Mouse (Mus musculus) small intestine, adult 2 months (tissue): Measurements from ENCODE around the gene Gm49388. TPM values are rescaled to one million over a fixed set of nuclear protein-coding genes. Genes with fewer than 3 reads are reported as not detected.

Source experiments
- H3K27ac ChIP-seq: fragments of 200-500 bp; 2 replicates; pipeline ENCODE4 v1.5.1; 2012; ENCODE audit warnings: low read depth, low read length, control low read depth, inconsistent platforms; ENCODE audit not compliant: insufficient read depth
- H3K27me3 ChIP-seq: fragments of 200-500 bp; 2 replicates; pipeline ENCODE4 v1.6.1; 2012; ENCODE audit warnings: mild to moderate bottlenecking, moderate library complexity, low read length, inconsistent platforms; ENCODE audit not compliant: control insufficient read depth, insufficient read depth
- H3K36me3 ChIP-seq: fragments of 200-500 bp; 2 replicates; pipeline ENCODE4 v1.6.1; 2012; ENCODE audit warnings: mild to moderate bottlenecking, low read length, control low read depth, inconsistent platforms; ENCODE audit not compliant: control insufficient read depth, insufficient read depth
- H3K4me1 ChIP-seq: fragments of 200-500 bp; 2 replicates; pipeline ENCODE4 v1.6.1; 2012; ENCODE audit warnings: low read length, inconsistent platforms, mixed read lengths; ENCODE audit not compliant: control insufficient read depth, insufficient read depth, insufficient read length
- H3K4me3 ChIP-seq: fragments of 200-500 bp; 2 replicates; pipeline ENCODE4 v1.5.1; 2012; ENCODE audit warnings: low read depth, mild to moderate bottlenecking, control low read depth, inconsistent platforms, low read length, moderate library complexity
- CTCF ChIP-seq: fragments of 200-500 bp; IDR thresholded peaks from 2 replicates; pipeline ENCODE4 v1.5.1; 2012; ENCODE audit warnings: low read depth, mild to moderate bottlenecking, control low read depth, inconsistent platforms, low read length, moderate library complexity, mixed read lengths; ENCODE audit not compliant: insufficient replicate concordance, insufficient read length; ENCODE audit errors: extremely low read depth
- POLR2A ChIP-seq: fragments of 200-500 bp; IDR thresholded peaks from 2 replicates; pipeline ENCODE4 v1.6.1; 2012; ENCODE audit warnings: low read depth, mild to moderate bottlenecking, control low read depth, inconsistent platforms, low read length, moderate library complexity
- WGBS: fragments of 180-500 bp; shearing (Covaris S2); methylation state at CpG from one replicate; pipeline ENCODE4 v1.1.7; 2018; 5-methylcytosine and 5-hydroxymethylcytosine counted together
- polyA plus RNA-seq: library from polyadenylated mRNA; depleted of rRNA; stranded (reverse); fragments of >200 nt; gene quantifications from 2 replicates; pipeline ENCODE4 v1.2.3, GENCODE M21; 2012

Gm49388 gene
- polyA plus RNA-seq, 1 experiment = not detected

DNA sequence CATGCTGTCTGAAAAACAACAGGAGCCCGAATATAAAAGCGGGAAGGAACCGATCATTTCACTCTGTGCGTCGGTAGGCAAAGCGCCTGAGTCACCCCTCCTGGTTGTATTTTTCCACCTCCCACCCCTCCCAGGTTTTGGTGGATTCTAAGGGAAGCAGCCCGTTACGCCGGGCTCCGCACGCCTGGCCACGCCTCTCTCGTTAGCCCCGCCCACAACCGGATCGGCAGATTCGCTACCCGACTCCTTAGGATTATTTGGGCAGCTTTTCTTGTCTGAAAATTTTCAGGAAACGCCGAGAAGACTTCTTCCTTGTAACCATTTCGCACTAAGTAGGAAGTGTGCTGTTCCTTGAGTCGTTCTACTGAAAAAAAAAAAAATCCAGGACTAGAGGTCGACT, 9.0 kb upstream of the Gm49388 start, which contains the start of gene Setd1a:
Gene Setd1a (plus strand): TSS at position 245 of the 400 bp plus-strand sequence.
- peaks cover 12% of the 10 kb centered on the region for H3K36me3 ChIP-seq
- no peaks in the 10 kb centered on the region for H3K27me3 ChIP-seq
- TF ChIP-seq POLR2A (no peak), CTCF (peak; percentile 18; the same call in 1 of the 2 replicates)
- H3K4me3 ChIP-seq = peak within 1 kb of the TSS; percentile 97
- H3K27ac ChIP-seq = peak within 1 kb of the TSS; percentile 97
- under 1% methylated on average over 23 of the region's 23 CpGs for whole genome bisulfite sequencing
- H3K4me1 ChIP-seq = no peaks in the 10 kb centered on the region; the same call in 1 of the 2 replicates

DNA sequence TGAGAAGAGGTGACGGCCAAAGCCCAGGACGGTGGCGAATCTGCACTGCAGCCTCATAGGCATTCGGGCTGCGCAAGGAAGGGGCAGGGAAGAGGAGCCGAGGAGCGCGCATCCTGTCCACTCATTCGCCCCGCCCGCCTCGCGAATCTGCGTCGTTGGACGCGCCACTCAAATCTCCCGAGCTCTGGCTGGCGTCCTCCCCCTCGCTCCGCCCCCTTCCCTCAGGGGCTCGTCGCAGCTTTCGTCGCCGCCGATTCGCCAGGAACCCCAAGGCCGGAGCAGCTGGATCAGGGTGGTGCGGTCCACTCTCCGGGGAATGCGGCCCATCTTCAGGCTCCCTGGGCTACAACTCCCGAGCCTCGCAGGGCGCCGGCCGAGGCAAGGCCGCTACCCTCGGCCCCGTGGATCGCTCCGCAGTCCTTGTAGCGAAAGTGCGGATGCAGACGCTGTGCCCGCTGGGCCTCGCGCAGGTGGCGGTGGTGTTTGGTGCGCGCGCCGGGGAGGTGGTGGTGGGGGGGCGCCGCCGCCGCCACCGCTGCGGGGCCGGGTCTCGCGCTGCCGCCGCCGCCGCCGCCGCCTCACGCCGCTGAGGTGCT, 8.4 kb upstream of the Gm49388 start:
- WGBS = 1% methylated on average over 69 of the region's 70 CpGs
- Histone ChIP-seq H3K27ac (peak overlapping the region; percentile 97), H3K4me1 (no peaks in the 10 kb centered on the region; the same call in 1 of the 2 replicates), H3K4me3 (peak overlapping the region; percentile 97), H3K27me3 (no peaks in the 10 kb centered on the region), H3K36me3 (peaks cover 15% of the 10 kb centered on the region)
- TF ChIP-seq POLR2A (peak; percentile 29; the same call in 1 of the 2 replicates), CTCF (no peak)

DNA sequence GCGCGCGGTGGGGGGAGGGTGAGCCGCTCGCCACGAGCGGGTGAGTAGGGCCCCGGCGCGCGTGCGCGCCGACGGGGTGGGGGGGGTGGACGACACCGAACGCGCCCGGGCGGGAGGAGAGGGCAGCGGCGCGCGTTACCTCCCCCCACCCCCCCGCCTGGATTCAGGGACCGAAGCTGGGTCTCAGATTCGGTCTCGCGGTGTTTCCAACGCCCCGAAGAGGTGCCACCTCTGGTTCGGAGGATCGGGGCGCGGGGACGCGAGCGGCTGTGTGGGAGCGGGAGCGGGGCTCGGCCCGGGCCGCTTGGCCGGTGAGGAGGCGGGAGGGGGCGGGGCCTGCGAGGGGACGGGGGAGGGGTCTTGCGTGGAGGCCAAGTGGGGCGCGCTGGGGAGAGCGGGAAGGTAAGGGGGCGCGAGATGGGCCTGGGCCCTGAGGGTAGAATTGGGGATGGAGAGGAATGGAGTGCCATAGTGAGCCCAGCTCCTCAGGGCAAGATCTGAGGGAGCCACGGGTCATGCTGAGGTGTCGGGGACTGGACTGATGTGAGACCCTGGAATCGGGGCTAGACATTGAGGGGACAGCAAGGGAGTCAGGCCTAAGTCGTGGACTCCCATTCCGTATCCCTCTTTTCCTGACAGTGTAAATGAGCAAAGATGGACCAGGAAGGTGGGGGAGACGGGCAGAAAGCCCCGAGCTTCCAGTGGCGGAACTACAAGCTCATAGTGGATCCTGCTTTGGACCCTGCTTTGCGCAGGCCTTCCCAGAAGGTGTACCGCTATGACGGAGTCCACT, 7.7 kb upstream of the Gm49388 start:
- no peak overlapping the region for H3K27ac ChIP-seq
- TF ChIP-seq CTCF = no peak
- TF ChIP-seq POLR2A = no peak
- 2% methylated on average over 64 of the region's 66 CpGs for WGBS

DNA sequence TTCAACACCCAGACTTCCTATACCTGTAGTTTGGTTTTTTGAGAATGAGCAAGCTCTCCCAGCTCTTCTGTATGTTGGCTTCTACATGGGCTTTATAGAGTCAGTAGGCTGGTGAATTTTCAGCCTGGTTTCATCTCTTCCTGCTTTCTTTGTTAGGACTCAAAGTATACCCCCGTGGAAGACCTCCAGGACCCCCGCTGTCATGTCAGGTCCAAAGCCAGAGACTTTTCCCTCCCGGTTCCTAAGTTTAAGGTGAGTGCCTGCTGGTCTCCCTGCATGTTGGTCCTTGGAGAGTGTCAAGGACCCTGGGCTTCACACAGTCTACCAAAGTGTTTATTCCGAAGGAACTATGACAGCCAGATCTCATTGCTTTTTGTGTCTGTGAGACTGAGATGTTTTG, 7.1 kb upstream of the Gm49388 start:
- Histone ChIP-seq H3K4me3 (peak overlapping the region; percentile 97; the same call in 1 of the 2 replicates), H3K4me1 (no peaks in the 10 kb centered on the region; the same call in 1 of the 2 replicates), H3K27ac (no peak overlapping the region), H3K36me3 (peaks cover 20% of the 10 kb centered on the region), H3K27me3 (no peaks in the 10 kb centered on the region)
- no peak for TF ChIP-seq CTCF
- TF ChIP-seq POLR2A = no peak
- WGBS = 72% methylated on average over 4 of the region's 4 CpGs

More for the DNA sequence above, 7.7 kb upstream of the Gm49388 start:
- Histone ChIP-seq H3K27me3 (no peaks in the 10 kb centered on the region), H3K4me3 (peak overlapping the region; percentile 97), H3K36me3 (peaks cover 20% of the 10 kb centered on the region), H3K4me1 (no peaks in the 10 kb centered on the region; the same call in 1 of the 2 replicates)

DNA sequence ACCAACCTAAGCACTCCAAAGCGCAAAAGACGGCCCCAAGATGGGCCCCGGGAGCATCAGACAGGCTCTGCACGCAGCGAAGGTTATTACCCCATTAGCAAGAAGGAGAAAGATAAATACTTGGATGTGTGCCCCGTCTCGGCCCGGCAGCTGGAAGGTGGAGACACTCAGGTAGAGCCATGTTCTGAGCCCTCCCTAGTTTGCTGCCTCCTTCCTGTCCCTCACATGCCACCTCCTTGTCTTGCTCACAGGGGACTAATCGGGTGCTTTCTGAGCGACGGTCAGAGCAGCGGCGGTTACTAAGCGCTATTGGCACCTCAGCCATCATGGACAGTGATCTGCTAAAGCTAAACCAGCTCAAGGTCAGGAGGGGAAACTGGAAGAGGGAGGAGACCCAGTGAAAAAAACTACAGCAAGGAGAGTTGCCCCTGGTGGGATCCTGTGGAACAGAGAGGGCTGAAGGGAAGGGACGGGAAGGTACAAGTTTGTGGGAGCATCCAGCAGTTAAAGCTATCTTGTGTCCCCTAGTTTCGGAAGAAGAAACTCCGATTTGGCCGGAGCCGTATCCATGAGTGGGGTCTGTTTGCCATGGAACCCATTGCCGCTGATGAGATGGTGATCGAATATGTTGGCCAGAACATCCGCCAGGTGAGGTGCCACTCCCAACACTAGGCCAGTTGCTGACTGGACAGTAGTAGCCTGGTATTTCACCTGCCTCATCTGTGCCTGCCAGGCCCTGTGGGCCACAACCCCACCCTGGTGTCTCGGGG, 11.9 kb downstream of the Gm49388 start:
- no peaks in the 10 kb centered on the region for H3K27me3 ChIP-seq

DNA sequence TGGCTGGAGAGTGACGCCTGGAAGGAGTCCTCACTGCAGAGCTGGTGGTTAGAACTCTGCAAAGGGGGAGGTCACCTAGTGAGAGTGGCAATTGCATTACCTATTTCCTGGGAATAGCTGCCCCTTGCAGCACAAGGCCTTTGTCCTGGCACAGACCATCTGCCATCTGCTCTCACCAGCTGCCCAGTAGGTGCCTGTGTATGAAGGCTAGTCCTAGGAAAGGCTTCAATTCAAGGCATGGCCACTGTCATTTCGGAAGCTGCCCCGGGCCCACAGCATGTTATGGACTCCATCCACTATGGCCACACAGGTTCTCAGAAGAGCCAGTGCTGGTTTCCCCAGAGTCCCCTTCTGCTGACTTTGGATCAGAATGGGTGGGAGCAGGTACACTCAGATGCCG, 13.2 kb downstream of the Gm49388 start:
- 81% methylated on average over 4 of the region's 4 CpGs for WGBS
- no peaks in the 10 kb centered on the region for H3K27me3 ChIP-seq
- H3K4me1 ChIP-seq = peaks cover 7% of the 10 kb centered on the region; the same call in 1 of the 2 replicates
- no peak overlapping the region for H3K4me3 ChIP-seq
- peaks cover 55% of the 10 kb centered on the region for H3K36me3 ChIP-seq
- no peak for TF ChIP-seq CTCF
- TF ChIP-seq POLR2A = no peak
- H3K27ac ChIP-seq = no peak overlapping the region

More for the DNA sequence above, 11.9 kb downstream of the Gm49388 start:
- 70% methylated on average over 23 of the region's 23 CpGs for WGBS
- no peak overlapping the region for H3K27ac ChIP-seq
- H3K36me3 ChIP-seq = peaks cover 57% of the 10 kb centered on the region
- no peak overlapping the region for H3K4me3 ChIP-seq
- TF ChIP-seq POLR2A (no peak), CTCF (no peak)
- H3K4me1 ChIP-seq = peaks cover 7% of the 10 kb centered on the region; the same call in 1 of the 2 replicates

DNA sequence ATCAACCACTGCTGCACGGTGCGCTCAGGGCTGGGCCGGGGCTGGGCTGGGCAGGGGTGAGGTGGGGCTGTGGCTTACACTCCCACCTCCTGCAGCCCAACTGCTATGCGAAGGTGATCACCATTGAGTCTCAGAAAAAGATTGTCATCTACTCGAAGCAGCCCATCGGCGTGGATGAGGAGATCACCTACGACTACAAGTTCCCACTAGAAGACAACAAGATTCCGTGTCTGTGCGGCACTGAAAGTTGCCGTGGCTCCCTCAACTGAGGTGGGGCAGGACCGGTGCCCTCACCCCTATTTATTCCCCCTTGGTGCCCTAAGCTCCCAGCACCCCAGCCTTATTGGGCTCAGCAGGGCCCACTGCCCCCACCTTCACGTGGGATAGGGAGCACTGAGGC, 13.8 kb downstream of the Gm49388 start:
- H3K36me3 ChIP-seq = peaks cover 51% of the 10 kb centered on the region
- no peak overlapping the region for H3K27ac ChIP-seq
- 90% methylated on average over 13 of the region's 13 CpGs for WGBS
- H3K27me3 ChIP-seq = no peaks in the 10 kb centered on the region
- H3K4me1 ChIP-seq = peaks cover 7% of the 10 kb centered on the region; the same call in 1 of the 2 replicates
- TF ChIP-seq CTCF (no peak), POLR2A (no peak)
- H3K4me3 ChIP-seq = no peak overlapping the region
